Mouse (Mus musculus) megakaryocyte progenitor cell, adult 5-6 weeks (primary cell): Measurements from ENCODE around the gene Clpsl2. TPM values are rescaled to one million over a fixed set of nuclear protein-coding genes. Genes with fewer than 3 reads are reported as not detected.

ENCODE experiments used
- ATAC-seq: replicated peaks from 2 replicates; pipeline ENCODE4 v1.8.0; 2016; ENCODE audit warnings: mild to moderate bottlenecking, moderate TSS enrichment, inconsistent platforms; ENCODE audit not compliant: poor library complexity
- total RNA-seq, 2 experiments: library from RNA; stranded (forward) in 1 of 2; stranded (reverse) in 1 of 2; fragments of 157-497, 149-512 nt in 1 of 2; fragments of 200-1000 nt in 1 of 2; gene quantifications; 2 replicates each; pipeline versions ENCODE4 v1.2.3 to v1.2.4; 2015 to 2017

The Clpsl2 gene
- total RNA-seq, 2 experiments from 2014 or later: not detected

- ATAC-seq: peak; percentile 73
These were observed 7.6 kb downstream of the Clpsl2 start for GRCm38 (mm10) chr17:28556635-28557396.

GRCm38 (mm10) chr17:28557772-28558171 is 8.6 kb downstream of the Clpsl2 start:
- ATAC-seq: no peak

DNA sequence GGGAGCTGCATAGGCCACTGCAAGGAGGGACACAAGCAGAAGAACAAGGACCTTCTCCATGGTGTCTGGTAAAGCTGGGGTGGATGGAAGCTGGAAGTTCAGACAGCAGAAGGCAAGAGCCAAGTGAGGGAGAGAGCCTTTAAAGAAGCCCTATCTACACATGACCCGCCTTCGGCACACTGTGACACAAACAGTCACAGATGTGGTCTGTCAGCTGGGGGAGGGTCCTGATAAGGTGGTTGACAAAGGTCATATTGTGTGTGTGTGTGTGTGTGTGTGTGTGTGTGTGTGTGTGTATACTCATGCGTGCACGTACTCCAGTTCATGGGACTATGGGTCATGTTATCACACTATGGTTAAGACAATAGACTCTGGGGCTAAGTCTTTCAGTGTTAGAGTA is 11.4 kb downstream of the Clpsl2 start, which contains the start of gene Clps:
TSS of gene Clps (minus strand) at position 169 of the 400 bp plus-strand sequence.
- no peak for ATAC-seq

GRCm38 (mm10) chr17:28561613-28562012 is 12.4 kb downstream of the Clpsl2 start:
- ATAC-seq: no peak

GRCm38 (mm10) chr17:28565181-28565580 is 16.0 kb downstream of the Clpsl2 start:
- ATAC-seq: no peak

GRCm38 (mm10) chr17:28567541-28567940 is 18.3 kb downstream of the Clpsl2 start:
- ATAC-seq: no peak

DNA sequence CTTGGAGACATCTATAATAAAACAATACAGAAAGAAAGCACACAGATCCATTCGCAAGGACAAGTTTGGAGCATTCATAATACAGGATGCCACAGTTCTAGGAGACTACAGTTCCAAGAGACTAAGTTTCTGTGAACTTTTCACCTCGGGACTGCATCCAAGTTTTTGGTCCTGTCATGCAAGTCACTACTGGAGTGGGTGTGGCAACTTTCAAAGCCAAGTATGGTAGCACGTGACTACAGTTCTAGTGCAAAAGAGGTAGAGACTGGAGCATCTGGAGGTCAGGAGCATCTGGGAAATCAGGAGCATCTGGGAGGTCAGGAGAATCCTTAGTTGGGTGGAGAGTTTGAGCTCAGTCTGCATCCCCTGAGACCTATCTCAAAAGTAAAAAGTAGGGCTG is 22.7 kb downstream of the Clpsl2 start:
- no peak for ATAC-seq

GRCm38 (mm10) chr17:28572521-28572920 is 23.3 kb downstream of the Clpsl2 start:
- no peak for ATAC-seq

GRCm38 (mm10) chr17:28572941-28573340 is 23.7 kb downstream of the Clpsl2 start:
- no peak for ATAC-seq

DNA sequence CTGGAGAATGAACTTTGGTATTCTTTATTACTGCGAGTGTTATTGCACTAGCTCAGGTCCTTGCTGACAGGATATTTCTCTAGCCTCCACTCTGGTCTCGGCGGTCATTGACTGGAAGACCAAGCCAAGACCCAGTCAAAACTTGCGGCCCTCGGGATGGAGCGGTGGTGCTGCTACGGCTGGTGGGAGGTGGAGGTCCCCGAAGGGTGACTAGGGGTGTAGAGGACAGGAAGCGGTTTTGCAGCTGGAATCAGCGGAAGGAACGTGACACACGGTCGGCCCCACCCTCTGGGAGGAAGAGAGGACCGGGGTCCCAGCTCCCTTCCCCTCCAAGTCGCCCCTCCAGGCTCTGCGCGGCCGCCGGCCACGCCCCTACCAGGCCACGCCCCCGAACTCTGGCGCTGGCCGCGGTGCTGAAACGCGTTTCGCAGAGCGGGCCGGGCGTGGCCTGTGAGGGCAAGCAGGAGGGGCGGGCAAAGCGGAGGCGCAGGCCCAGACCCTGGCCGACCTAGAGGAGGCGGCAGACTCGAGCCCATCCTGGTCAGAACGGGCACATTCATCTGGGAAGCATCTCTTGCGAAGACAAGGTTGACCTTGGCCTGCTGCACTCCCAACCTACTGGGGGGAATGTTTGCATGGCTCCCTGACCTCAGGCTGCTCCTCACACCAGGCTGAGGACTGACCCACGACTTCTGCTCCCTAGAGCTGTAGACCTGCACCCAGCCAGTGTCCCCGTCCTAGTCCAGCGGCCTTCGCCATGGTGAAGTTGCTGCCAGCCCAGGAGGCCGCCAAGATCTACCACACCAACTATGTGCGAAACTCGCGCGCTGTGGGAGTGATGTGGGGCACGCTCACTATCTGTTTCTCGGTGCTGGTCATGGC is 26.3 kb downstream of the Clpsl2 start, which contains the start of gene Lhfpl5:
TSS of gene Lhfpl5 (plus strand) at position 398 of the 882 bp plus-strand sequence.
- peak; percentile 91 for ATAC-seq

GRCm38 (mm10) chr17:28580396-28580795 is 31.2 kb downstream of the Clpsl2 start:
- ATAC-seq: peak; percentile 89

GRCm38 (mm10) chr17:28581056-28581455 is 31.8 kb downstream of the Clpsl2 start:
- ATAC-seq: no peak

DNA sequence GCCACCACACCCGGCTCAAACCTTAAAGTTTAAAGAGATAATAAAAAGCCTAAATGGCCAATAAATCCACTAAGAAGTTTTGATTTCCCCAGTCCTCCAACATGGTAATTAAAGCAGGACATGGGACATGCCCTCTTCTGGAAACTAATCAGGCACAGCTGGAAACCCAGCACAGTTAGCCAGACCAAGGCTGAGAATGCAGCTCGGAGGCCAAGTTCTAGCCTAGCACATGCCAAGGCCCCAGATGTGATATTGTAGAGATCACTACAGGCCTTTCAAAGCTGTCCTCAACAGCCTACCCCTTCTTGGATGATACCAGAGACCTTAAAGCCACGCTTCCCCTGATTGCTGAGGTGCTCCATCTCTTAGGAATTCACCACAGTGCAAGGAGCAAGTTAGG is 37.3 kb downstream of the Clpsl2 start:
- no peak for ATAC-seq

GRCm38 (mm10) chr17:28588591-28588990 is 39.4 kb downstream of the Clpsl2 start:
- no peak for ATAC-seq

DNA sequence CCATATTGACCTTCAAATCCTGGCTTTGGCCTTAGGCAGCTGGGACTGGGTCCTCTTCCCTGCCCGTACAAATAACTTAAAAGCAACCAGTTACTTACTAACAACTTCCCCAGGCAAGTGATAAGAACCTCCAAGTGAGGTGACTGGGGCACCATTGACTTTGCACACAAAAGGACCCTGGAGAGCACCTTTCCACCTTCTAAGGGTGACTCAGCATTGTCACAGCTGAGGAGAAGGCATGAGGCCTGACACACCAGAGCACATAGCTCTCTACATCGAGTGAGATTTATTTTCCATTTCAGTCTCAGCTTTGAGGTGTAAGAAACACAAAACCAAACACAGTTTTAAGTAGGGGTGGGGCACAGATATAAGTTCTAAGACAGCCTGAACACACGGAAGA is 41.4 kb downstream of the Clpsl2 start:
- ATAC-seq: no peak

DNA sequence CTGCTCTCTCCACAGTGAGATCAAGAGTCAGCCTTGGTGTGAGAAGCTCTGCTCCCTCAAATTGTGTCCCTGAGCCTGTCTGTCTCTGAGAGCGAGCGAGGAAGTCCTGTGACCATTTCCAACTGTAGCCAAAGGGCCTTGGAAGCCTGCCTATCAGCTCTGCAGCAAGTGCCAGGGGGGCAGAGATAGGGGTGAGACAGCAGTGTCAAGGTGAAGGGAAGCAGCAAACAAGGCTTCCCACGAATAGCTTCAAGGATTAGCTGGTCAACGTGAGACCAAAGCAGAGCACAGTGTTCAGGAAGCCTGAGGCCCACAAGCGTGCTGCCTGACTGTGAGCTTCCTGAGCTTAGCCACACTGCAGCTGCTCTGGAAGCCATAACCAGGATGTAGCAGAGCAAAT is 42.3 kb downstream of the Clpsl2 start:
- ATAC-seq: peak; percentile 82

DNA sequence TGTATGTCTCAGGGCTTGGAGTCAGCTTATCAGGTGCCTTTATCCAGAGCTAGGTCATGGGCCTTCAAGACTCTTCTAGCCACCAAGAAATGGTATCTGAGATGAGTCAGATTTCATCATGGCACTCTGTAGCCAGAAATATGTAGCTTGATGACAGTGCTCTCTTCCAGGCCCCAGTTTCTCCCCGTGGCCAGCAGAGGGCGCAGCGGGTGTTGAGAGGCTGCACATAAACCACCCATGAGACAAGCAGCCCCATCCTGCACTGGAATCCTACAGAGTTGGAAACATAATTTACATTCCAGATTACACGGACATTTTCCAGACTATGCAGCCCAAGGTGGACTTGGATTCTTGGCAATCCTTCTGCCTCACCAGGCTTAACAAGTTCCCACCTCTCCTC is 43.8 kb downstream of the Clpsl2 start:
- peak; percentile 68 for ATAC-seq

DNA sequence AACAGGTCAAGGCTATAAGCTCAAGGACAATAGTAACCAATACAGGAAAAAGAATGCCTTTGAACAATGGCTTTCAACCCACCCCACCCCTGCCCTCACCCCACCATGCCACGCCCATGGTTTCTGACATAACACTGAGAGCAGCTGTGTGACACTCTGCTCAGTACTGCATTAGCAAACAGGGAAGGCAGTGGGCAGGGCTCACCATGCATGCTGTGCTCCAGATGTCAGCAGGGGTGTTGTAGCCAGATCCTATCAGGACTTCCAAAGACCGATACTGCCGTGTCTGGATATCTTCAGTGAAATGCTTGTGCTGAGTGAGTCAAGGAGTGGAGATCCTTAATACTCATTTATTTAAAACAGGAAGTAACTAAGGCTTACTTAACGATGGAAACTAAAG is 44.8 kb downstream of the Clpsl2 start:
- peak; percentile 22; the same call in 1 of the 2 replicates for ATAC-seq

GRCm38 (mm10) chr17:28600780-28601179 is 51.6 kb downstream of the Clpsl2 start:
- ATAC-seq: no peak

DNA sequence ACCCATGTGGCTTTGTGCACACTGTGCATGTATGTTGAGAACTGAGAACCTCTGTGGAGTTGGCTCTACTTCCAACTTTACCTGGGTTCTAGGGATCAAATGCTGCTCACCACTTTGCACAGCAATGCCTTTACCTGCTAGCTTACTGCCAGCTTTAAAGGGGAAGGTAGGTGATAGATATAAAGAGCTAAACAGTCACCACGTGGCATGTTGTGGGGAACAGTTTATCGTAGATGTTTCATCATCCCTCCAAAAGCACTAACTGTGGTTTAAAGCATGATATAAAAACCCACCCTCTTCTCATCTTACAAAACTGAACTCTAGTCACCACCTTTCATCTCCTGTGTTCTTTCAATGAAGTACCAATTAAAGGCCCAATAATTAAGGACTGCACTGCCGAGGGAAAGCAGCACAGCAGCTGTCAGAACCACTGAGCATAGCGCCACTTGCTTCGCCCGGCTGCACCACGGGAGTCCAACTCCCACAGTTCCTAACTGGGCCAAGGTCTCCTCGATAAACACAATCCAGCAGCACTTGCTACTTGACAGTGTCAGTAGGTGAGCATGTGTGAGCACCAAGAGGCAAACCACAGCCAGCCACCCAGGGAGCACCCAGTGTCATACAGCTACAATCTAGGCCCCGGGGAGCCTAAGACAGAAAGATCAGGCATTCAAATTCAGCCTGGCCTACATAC is 52.5 kb downstream of the Clpsl2 start:
- ATAC-seq: no peak
